Mouse (Mus musculus): ENCODE results near the gene Fbxo3.

GRCm38 (mm10) chr2:104064152-104064551 is 36.6 kb downstream of the Fbxo3 start:
- no peak for TF ChIP-seq POLR2A (IDR thresholded peaks at IDR 0.05; ENCODE audit: borderline replicate concordance, control insufficient read depth, low read depth, low read length)
- TF ChIP-seq CTCF (IDR thresholded peaks at IDR 0.05; ENCODE audit: control insufficient read depth, insufficient read depth, low read length) = no peak

Measured in bone marrow, adult 2 months (tissue).